14 mouse cellular contexts compared by ENCODE assay signal in genomic region chr10:24873624-24874023, GRCm38 (mm10). TPM values are rescaled to one million over a fixed set of nuclear protein-coding genes. Genes with fewer than 3 reads are reported as not detected.
DNase-seq lines count a peak whose midpoint lies in the region; ATAC-seq and TF ChIP-seq lines count a peak whose summit lies in the region.
"Had no signal": no experiment of that assay in that cellular context is flagged by ENCODE, and none has a peak within 500 bp of the region (broad histone marks: within the 10 kb centered on the region; RNA-seq: fewer than 3 reads in every experiment).

No protein-coding gene starts in this region.

- H3K27ac ChIP-seq in forebrain, postnatal 0 days (ENCODE audit: low read depth, low read length): no peak overlapping the region
- no peak overlapping the region for H3K27ac ChIP-seq in forebrain, embryonic 11.5 days (ENCODE audit: low read depth, low read length)
- H3K27ac ChIP-seq in ES-E14 (ENCODE audit: insufficient read depth, low read depth, low read length, poor library complexity, severe bottlenecking): no peak overlapping the region
- no peak overlapping the region for H3K27ac ChIP-seq in liver, postnatal 0 days (ENCODE audit: low read depth)
- H3K27ac ChIP-seq: midbrain, embryonic 15.5 days had no signal

- in situ Hi-C loops in ES-E14 (cut with MboI; ENCODE audit: low sequenced_read_pairs in 2 of 2, unreplicated experiment in 2 of 2): no loop called here

- DNase-seq in forebrain, postnatal 0 days: no peak
- DNase-seq in forebrain, embryonic 11.5 days (ENCODE audit: low spot score): no peak
- DNase-seq in lung, adult 2 months: no peak
- no peak for DNase-seq in lung, postnatal 4 days
- no peak for DNase-seq in ES-E14 (ENCODE audit: low read depth, low spot score)
- DNase-seq in liver, postnatal 0 days: peak; percentile 30
- no peak for DNase-seq in cerebellum, adult 11 months
- no peak for DNase-seq in spleen, postnatal 4 days (ENCODE audit: low spot score in 2 of 2)
- DNase-seq: gastrocnemius, postnatal 25 days; heart, postnatal 14 days; kidney, adult 9 months; lung, adult 18-20 months; spleen, adult 18-20 months had no signal

- TF ChIP-seq CTCF in forebrain, postnatal 0 days (IDR thresholded peaks at IDR 0.05; ENCODE audit: low read depth): peak; percentile 46
- peak; percentile 22; the same call in 1 of the 2 replicates for TF ChIP-seq CTCF in lung, adult 2 months (IDR thresholded peaks at IDR 0.05; ENCODE audit: insufficient read depth, low read length)
- peak; percentile 57 for TF ChIP-seq CTCF in liver, postnatal 0 days (IDR thresholded peaks at IDR 0.05; ENCODE audit: low read depth)

- no peak overlapping the region for H3K4me3 ChIP-seq in forebrain, postnatal 0 days (ENCODE audit: low read depth, low read length)
- H3K4me3 ChIP-seq in forebrain, embryonic 11.5 days (ENCODE audit: low read depth, low read length): no peak overlapping the region
- no peak overlapping the region for H3K4me3 ChIP-seq in lung, adult 2 months (replicated peaks; ENCODE audit: extremely low read depth, low read depth, low read length)
- no peak overlapping the region for H3K4me3 ChIP-seq in ES-E14 (ENCODE audit: insufficient read depth in 1 of 2, low read depth in 1 of 2, low read length in 2 of 2, poor library complexity in 1 of 2, severe bottlenecking in 1 of 2)
- no peak overlapping the region for H3K4me3 ChIP-seq in liver, postnatal 0 days (ENCODE audit: low read depth, low read length)
- H3K4me3 ChIP-seq: midbrain, embryonic 15.5 days had no signal

- no peaks in the 10 kb centered on the region for H3K27me3 ChIP-seq in forebrain, postnatal 0 days (ENCODE audit: insufficient read depth, low read length)
- H3K27me3 ChIP-seq in forebrain, embryonic 11.5 days (ENCODE audit: control insufficient read depth, insufficient read depth, low read length): no peaks in the 10 kb centered on the region
- no peaks in the 10 kb centered on the region for H3K27me3 ChIP-seq in liver, postnatal 0 days (ENCODE audit: insufficient read depth, low read length)
- H3K27me3 ChIP-seq: midbrain, embryonic 15.5 days had no signal

- no peak for TF ChIP-seq EP300 in liver, postnatal 0 days (IDR thresholded peaks at IDR 0.05; ENCODE audit: low read depth)

- peaks cover 50% of the 10 kb centered on the region for H3K36me3 ChIP-seq in forebrain, postnatal 0 days (ENCODE audit: insufficient read depth)
- peaks cover 8% of the 10 kb centered on the region; the same call in 1 of the 2 replicates for H3K36me3 ChIP-seq in forebrain, embryonic 11.5 days (ENCODE audit: control insufficient read depth, insufficient read depth, low read length)
- peaks cover 30% of the 10 kb centered on the region for H3K36me3 ChIP-seq in ES-E14 (ENCODE audit: control insufficient read depth, insufficient read depth, low read length, poor library complexity, severe bottlenecking)
- peaks cover 51% of the 10 kb centered on the region for H3K36me3 ChIP-seq in liver, postnatal 0 days (replicated peaks; ENCODE audit: insufficient read depth, low read length)

- H3K9ac ChIP-seq in forebrain, postnatal 0 days: no peak overlapping the region
- H3K9ac ChIP-seq in forebrain, embryonic 11.5 days (ENCODE audit: low read length): no peak overlapping the region
- H3K9ac ChIP-seq in ES-E14 (ENCODE audit: insufficient read depth, low read depth, low read length, poor library complexity, severe bottlenecking): no peak overlapping the region
- no peak overlapping the region for H3K9ac ChIP-seq in liver, postnatal 0 days (replicated peaks)
- H3K9ac ChIP-seq: midbrain, embryonic 15.5 days had no signal

- H3K9me3 ChIP-seq in forebrain, postnatal 0 days (ENCODE audit: low read length): no peaks in the 10 kb centered on the region
- no peaks in the 10 kb centered on the region for H3K9me3 ChIP-seq in forebrain, embryonic 11.5 days (ENCODE audit: control insufficient read depth, low read length)
- H3K9me3 ChIP-seq in ES-E14 (ENCODE audit: control insufficient read depth, insufficient read depth, low read depth, low read length): no peaks in the 10 kb centered on the region
- H3K9me3 ChIP-seq in liver, postnatal 0 days (ENCODE audit: low read length): no peaks in the 10 kb centered on the region
- H3K9me3 ChIP-seq: midbrain, embryonic 15.5 days had no signal

- no peak for ATAC-seq in forebrain, postnatal 0 days
- ATAC-seq in forebrain, embryonic 11.5 days (replicated peaks; ENCODE audit: low FRiP score): no peak
- ATAC-seq in liver, postnatal 0 days: no peak
- ATAC-seq: midbrain, embryonic 15.5 days had no signal

- no peaks in the 10 kb centered on the region for H3K4me1 ChIP-seq in forebrain, postnatal 0 days (ENCODE audit: insufficient read depth)
- H3K4me1 ChIP-seq in forebrain, embryonic 11.5 days (replicated peaks; ENCODE audit: control insufficient read depth, insufficient read depth, low read length): no peaks in the 10 kb centered on the region
- H3K4me1 ChIP-seq in lung, adult 2 months (ENCODE audit: control insufficient read depth, insufficient read depth, low read length): no peaks in the 10 kb centered on the region; the same call in 1 of the 2 replicates
- H3K4me1 ChIP-seq in ES-E14 (ENCODE audit: control insufficient read depth in 2 of 2, insufficient read depth in 2 of 2, low read length in 2 of 2, poor library complexity in 1 of 2): 0 out of 4 replicates have a peak, but pooled peaks cover 0 to 1% of the 10 kb centered on the region in 2 experiments
- H3K4me1 ChIP-seq in liver, postnatal 0 days (ENCODE audit: insufficient read depth): no peaks in the 10 kb centered on the region

- H3K4me2 ChIP-seq in forebrain, postnatal 0 days (ENCODE audit: low read depth): no peak overlapping the region
- no peak overlapping the region for H3K4me2 ChIP-seq in forebrain, embryonic 11.5 days (ENCODE audit: low read depth, low read length, severe bottlenecking)
- no peak overlapping the region for H3K4me2 ChIP-seq in liver, postnatal 0 days (ENCODE audit: low read depth, low read length)
- H3K4me2 ChIP-seq: midbrain, embryonic 15.5 days had no signal

- 82% methylated on average over 4 of the region's 4 CpGs for WGBS in forebrain, postnatal 0 days
- WGBS in forebrain, embryonic 11.5 days: 84% methylated on average over 4 of the region's 4 CpGs
- WGBS in lung, adult 2 months: 78% methylated on average over 4 of the region's 4 CpGs
- 77% methylated on average over 4 of the region's 4 CpGs for WGBS in liver, postnatal 0 days (ENCODE audit: insufficient replicate concordance)

- no peak for TF ChIP-seq POLR2A in lung, adult 2 months (IDR thresholded peaks at IDR 0.05; ENCODE audit: borderline replicate concordance, extremely low read depth, low read depth, low read length)

TF ChIP-seq in ES-E14, 5 proteins besides CTCF, POLR2A, EP300 and RAD21:
- no peak for TF ChIP-seq ZNF384 (IDR thresholded peaks at IDR 0.05; ENCODE audit: low read depth, low read length)
- TF ChIP-seq ZC3H11A (IDR thresholded peaks at IDR 0.05; ENCODE audit: borderline replicate concordance, low read depth, low read length): peak; percentile 23; the same call in 1 of the 2 replicates
TF ChIP-seq in ES-E14: peak in this region for 1.

RNA-seq across cellular contexts. Expression of gene Med23, which starts 3.8 kb away (rescaled TPM):
- 36.2 and 41.7 TPM in 2 replicates for total RNA-seq in forebrain, postnatal 0 days (2014; rRNA removed)
- polyA plus RNA-seq in forebrain, postnatal 0 days (2015; fragmentation: Nextera tagmentation; extraction: Ambion mirVana): 11.5 and 16.2 TPM in 2 replicates
- 33.4 and 33.5 TPM in 2 replicates for polyA plus RNA-seq in forebrain, embryonic 11.5 days (2014; fragmentation: Nextera tagmentation; extraction: Ambion mirVana)
- 14.9 and 20.6 TPM in 2 replicates for polyA plus RNA-seq in lung, adult 2 months (2012; rRNA removed)
- 41.9 and 60.1 TPM in 2 replicates for total RNA-seq in ES-E14 (2012; rRNA removed)
- 3.0 and 3.4 TPM in 2 replicates for polyA plus RNA-seq in liver, postnatal 0 days (2015; fragmentation: Nextera tagmentation; extraction: Ambion mirVana)

RNA-seq across cellular contexts. Expression of gene Enpp3, which starts 31.0 kb away (rescaled TPM):
- total RNA-seq in forebrain, postnatal 0 days (2014; rRNA removed): 2.3 and 2.5 TPM in 2 replicates
- 1.2 and 1.7 TPM in 2 replicates for polyA plus RNA-seq in forebrain, postnatal 0 days (2015; fragmentation: Nextera tagmentation; extraction: Ambion mirVana)
- polyA plus RNA-seq in forebrain, embryonic 11.5 days (2014; fragmentation: Nextera tagmentation; extraction: Ambion mirVana): 4.1 and 6.4 TPM in 2 replicates
- polyA plus RNA-seq in lung, adult 2 months (2012; rRNA removed): 0.61 and 0.92 TPM in 2 replicates
- total RNA-seq in ES-E14 (2012; rRNA removed): 43.2 and 96.9 TPM in 2 replicates
- polyA plus RNA-seq in liver, postnatal 0 days (2015; fragmentation: Nextera tagmentation; extraction: Ambion mirVana): 4.9 and 5.2 TPM in 2 replicates

RNA-seq across cellular contexts. Expression of gene Arg1, which starts 53.7 kb away (rescaled TPM):
- total RNA-seq in forebrain, postnatal 0 days (2014; rRNA removed): 1.1 and 2.1 TPM in 2 replicates
- 0.69 and 0.73 TPM in 2 replicates for polyA plus RNA-seq in forebrain, postnatal 0 days (2015; fragmentation: Nextera tagmentation; extraction: Ambion mirVana)
- 1.5 and 2.3 TPM in 2 replicates for polyA plus RNA-seq in forebrain, embryonic 11.5 days (2014; fragmentation: Nextera tagmentation; extraction: Ambion mirVana)
- polyA plus RNA-seq in lung, adult 2 months (2012; rRNA removed): 0.43 and 5.7 TPM in 2 replicates
- 0.37 and 0.80 TPM in 2 replicates for total RNA-seq in ES-E14 (2012; rRNA removed)
- 604 and 722 TPM in 2 replicates for polyA plus RNA-seq in liver, postnatal 0 days (2015; fragmentation: Nextera tagmentation; extraction: Ambion mirVana)

Comparison
In these comparisons a context has a peak if more than half of its experiments do, and no peak if none do; other contexts are left out.
1. RNA of gene Arg1, which starts 53.7 kb away (polyA plus RNA-seq): 604 to 722 TPM in liver, postnatal 0 days; 0.43 to 5.7 TPM in lung, adult 2 months, 1.5 to 2.3 TPM in forebrain, embryonic 11.5 days and 0.69 to 0.73 TPM in forebrain, postnatal 0 days; every median in the first group is over 10 times any median in the second.
2. Peak in every context shown above with its lines, with median percentiles within 50 percentile points of each other: CTCF ChIP-seq.